Mouse (Mus musculus): Measurements from ENCODE around the gene 1700019N19Rik.

GRCm38 (mm10) chr19:58843606-58844005 is 49.3 kb upstream of the 1700019N19Rik start:
- TF ChIP-seq MAX (IDR thresholded peaks at IDR 0.05) (no peak), CTCF (IDR thresholded peaks at IDR 0.05; ENCODE audit: control insufficient read depth, insufficient read depth, insufficient read length) (no peak), MYOG (IDR thresholded peaks at IDR 0.05; ENCODE audit: control insufficient read depth, extremely low read depth, insufficient read length) (no peak), USF1 (IDR thresholded peaks at IDR 0.05; ENCODE audit: low read depth) (no peak), CEBPB (IDR thresholded peaks at IDR 0.05; ENCODE audit: low read depth) (no peak), FOSL1 (IDR thresholded peaks at IDR 0.05; ENCODE audit: insufficient read depth, low read length, poor library complexity, severe bottlenecking) (no peak), MYOD1 (IDR thresholded peaks at IDR 0.05; ENCODE audit: control insufficient read depth, insufficient read length, low read depth) (no peak)
